Mouse (Mus musculus) liver, embryonic 12.5 days (tissue): ENCODE data around the gene Borcs6. TPM values are rescaled to one million over a fixed set of nuclear protein-coding genes. Genes with fewer than 3 reads are reported as not detected.

Source experiments
- ATAC-seq: fragments of 200-750 bp; cut with Nextera tagmentation; 2 replicates; pipeline ENCODE4 v1.8.0; 2017; ENCODE audit warnings: moderate number of reproducible peaks, mild to moderate bottlenecking, moderate library complexity
- H3K27ac ChIP-seq: fragments of 300-500 bp; sonication (generic); 2 replicates; pipeline ENCODE4 v1.5.1; 2016; ENCODE audit warnings: mild to moderate bottlenecking
- H3K27me3 ChIP-seq: fragments of 300-500 bp; sonication (generic); replicated peaks from 2 replicates; pipeline ENCODE4 v1.6.1; 2016; ENCODE audit warnings: mild to moderate bottlenecking, moderate library complexity
- H3K36me3 ChIP-seq: fragments of 300-500 bp; sonication (generic); 2 replicates; pipeline ENCODE4 v1.6.1; 2016; ENCODE audit warnings: mild to moderate bottlenecking, moderate library complexity
- H3K4me1 ChIP-seq: fragments of 300-500 bp; sonication (generic); 2 replicates; pipeline ENCODE4 v1.6.1; 2016
- H3K4me2 ChIP-seq: fragments of 300-500 bp; sonication (generic); 2 replicates; pipeline ENCODE4 v1.6.1; 2016; ENCODE audit warnings: mild to moderate bottlenecking, moderate library complexity
- H3K4me3 ChIP-seq: fragments of 300-500 bp; sonication (generic); 2 replicates; pipeline ENCODE4 v1.5.1; 2016; ENCODE audit warnings: mild to moderate bottlenecking, moderate library complexity
- H3K9ac ChIP-seq: fragments of 300-500 bp; sonication (generic); 2 replicates; pipeline ENCODE4 v1.6.1; 2016; ENCODE audit warnings: mild to moderate bottlenecking, moderate library complexity
- H3K9me3 ChIP-seq: fragments of 300-500 bp; sonication (generic); replicated peaks from 2 replicates; pipeline ENCODE4 v1.6.1; 2016; ENCODE audit warnings: mild to moderate bottlenecking, moderate library complexity
- WGBS: fragments of 180-500 bp; shearing (Covaris S2); methylation state at CpG from one replicate; pipeline ENCODE4 v1.1.7; 2016; ENCODE audit not compliant: insufficient replicate concordance; 5-methylcytosine and 5-hydroxymethylcytosine counted together
- polyA plus RNA-seq: library from polyadenylated mRNA; unstranded; fragments of >200 nt; fragmentation: Nextera tagmentation; extraction: Ambion mirVana; gene quantifications from 2 replicates; pipeline ENCODE4 v1.2.1, GENCODE M21; 2016

Gene Borcs6
- polyA plus RNA-seq, 1 experiment from 2014 or later, result 5.3 TPM

DNA sequence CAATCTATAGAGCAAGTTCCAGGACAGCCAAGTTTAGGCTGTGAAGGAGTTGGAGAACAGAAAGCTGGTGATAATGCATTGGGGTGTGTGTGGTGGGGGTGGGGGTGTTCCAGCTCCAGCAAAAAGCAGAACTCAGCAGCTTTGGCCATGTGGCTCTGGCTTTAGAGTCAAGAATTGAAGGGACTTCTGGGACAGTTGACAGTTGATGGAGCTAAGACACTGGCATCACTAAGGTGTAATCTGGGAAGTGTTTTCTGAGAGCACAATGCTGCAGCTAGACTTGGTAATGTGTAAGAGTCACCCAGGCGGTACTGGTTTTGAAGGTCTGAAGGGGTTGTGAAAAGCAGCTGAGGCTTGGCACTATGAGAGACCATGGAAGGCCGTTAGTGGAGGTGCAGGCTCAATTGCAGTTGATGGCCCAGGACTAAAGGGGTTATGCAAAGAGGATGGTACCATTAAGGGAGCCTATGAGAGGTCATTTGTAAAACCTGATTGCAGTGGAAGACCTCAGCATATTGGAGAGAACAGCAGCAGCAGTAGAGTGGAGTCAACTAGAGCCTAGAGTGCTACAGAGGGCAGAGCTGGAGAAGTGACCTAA, 6.6 kb upstream of the Borcs6 start:
- H3K9ac ChIP-seq, result no peak overlapping the region
- H3K9me3 ChIP-seq, result no peaks in the 10 kb centered on the region
- H3K27me3 ChIP-seq, result no peaks in the 10 kb centered on the region
- peaks cover 64% of the 10 kb centered on the region for H3K36me3 ChIP-seq
- ATAC-seq, result no peak
- H3K4me2 ChIP-seq, result no peak overlapping the region
- H3K4me1 ChIP-seq, result peaks cover 36% of the 10 kb centered on the region
- WGBS, result 85% methylated on average over 2 of the region's 2 CpGs
- no peak overlapping the region for H3K4me3 ChIP-seq
- H3K27ac ChIP-seq, result no peak overlapping the region

DNA sequence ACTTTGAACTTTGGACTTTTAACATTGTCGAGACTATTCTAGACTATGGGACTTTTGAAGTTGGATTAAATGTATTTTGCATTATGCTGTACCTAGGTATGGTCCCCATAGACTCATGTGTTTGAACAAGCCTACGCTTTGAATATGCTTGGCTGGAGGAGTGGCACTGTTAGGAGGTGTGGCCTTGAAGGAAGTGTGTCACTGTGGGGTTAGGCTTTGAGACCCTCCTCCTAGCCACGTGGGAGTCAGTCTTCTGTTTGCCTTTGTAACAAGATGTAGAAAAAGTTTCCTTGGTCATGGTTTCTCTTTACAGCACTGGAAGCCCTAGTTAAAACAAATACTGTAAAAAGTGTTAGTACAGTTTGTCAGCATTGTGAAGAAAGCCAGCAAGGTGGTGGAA, 5.7 kb upstream of the Borcs6 start:
- H3K27ac ChIP-seq, result no peak overlapping the region
- H3K36me3 ChIP-seq, result peaks cover 55% of the 10 kb centered on the region
- H3K4me3 ChIP-seq, result no peak overlapping the region
- no peak for ATAC-seq
- 64% methylated on average over 3 of the region's 3 CpGs for WGBS
- H3K27me3 ChIP-seq, result no peaks in the 10 kb centered on the region
- H3K9ac ChIP-seq, result no peak overlapping the region
- H3K4me2 ChIP-seq, result no peak overlapping the region
- H3K9me3 ChIP-seq, result no peaks in the 10 kb centered on the region
- H3K4me1 ChIP-seq, result peaks cover 36% of the 10 kb centered on the region

DNA sequence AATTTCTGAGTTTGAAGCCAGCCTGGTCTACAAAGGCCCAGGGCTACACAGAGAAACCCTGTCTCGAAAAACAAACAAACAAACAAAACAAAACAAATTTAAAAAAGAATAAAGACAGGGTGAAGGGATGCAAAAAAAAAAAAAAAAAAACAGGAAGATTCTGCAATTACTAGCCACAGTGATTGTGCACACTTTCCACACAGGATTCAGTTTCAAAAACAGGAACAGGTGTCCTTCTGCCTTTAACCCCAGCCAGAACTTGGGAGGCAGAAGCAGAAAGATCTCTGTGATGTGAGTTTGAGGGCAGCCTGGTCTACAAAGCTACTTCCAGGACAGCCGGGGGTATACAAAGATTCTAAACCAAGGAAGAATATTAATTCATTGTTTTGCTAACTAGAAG, 1.3 kb upstream of the Borcs6 start:
- ATAC-seq, result no peak

GRCm38 (mm10) chr11:69058729-69059356, 674 bp upstream of the Borcs6 start:
- peak; percentile 5 for ATAC-seq
- Histone ChIP-seq H3K4me2 (peak overlapping the region; percentile 91), H3K4me1 (peaks cover 34% of the 10 kb centered on the region), H3K9me3 (no peaks in the 10 kb centered on the region), H3K36me3 (peaks cover 7% of the 10 kb centered on the region; the same call in 1 of the 2 replicates), H3K27me3 (no peaks in the 10 kb centered on the region), H3K4me3 (peak overlapping the region; percentile 92), H3K27ac (peak overlapping the region; percentile 85), H3K9ac (peak overlapping the region; percentile 78)
- 3% methylated on average over 19 of the region's 19 CpGs for WGBS

More for the DNA sequence above, 1.3 kb upstream of the Borcs6 start:
- peak overlapping the region; percentile 92 for H3K4me3 ChIP-seq
- no peaks in the 10 kb centered on the region for H3K9me3 ChIP-seq
- H3K27me3 ChIP-seq, result no peaks in the 10 kb centered on the region
- peak overlapping the region; percentile 85 for H3K27ac ChIP-seq
- H3K36me3 ChIP-seq, result peaks cover 12% of the 10 kb centered on the region
- H3K4me1 ChIP-seq, result peaks cover 35% of the 10 kb centered on the region
- H3K4me2 ChIP-seq, result peak overlapping the region; percentile 91
- H3K9ac ChIP-seq, result peak overlapping the region; percentile 78
- WGBS, result 46% methylated on average over 2 of the region's 2 CpGs

GRCm38 (mm10) chr11:69059975-69060411, 476 bp downstream of the Borcs6 start:
- 0 out of 2 replicates have a peak, but pooled peaks have one; percentile 1 for ATAC-seq
- peaks cover 45% of the 10 kb centered on the region for H3K4me1 ChIP-seq
- no peaks in the 10 kb centered on the region for H3K9me3 ChIP-seq
- WGBS, result under 1% methylated on average over 49 of the region's 49 CpGs
- H3K27me3 ChIP-seq, result no peaks in the 10 kb centered on the region
- H3K27ac ChIP-seq, result peak overlapping the region; percentile 90
- H3K36me3 ChIP-seq, result 0 out of 2 replicates have a peak, but pooled peaks cover 2% of the 10 kb centered on the region
- H3K4me3 ChIP-seq, result peak overlapping the region; percentile 92
- peak overlapping the region; percentile 94 for H3K9ac ChIP-seq
- peak overlapping the region; percentile 91 for H3K4me2 ChIP-seq

GRCm38 (mm10) chr11:69060448-69061254, 1.1 kb downstream of the Borcs6 start:
- Histone ChIP-seq H3K4me1 (peaks cover 49% of the 10 kb centered on the region), H3K9me3 (no peaks in the 10 kb centered on the region), H3K27me3 (no peaks in the 10 kb centered on the region), H3K4me2 (peak overlapping the region; percentile 91), H3K36me3 (no peaks in the 10 kb centered on the region), H3K9ac (peak overlapping the region; percentile 94), H3K4me3 (peak overlapping the region; percentile 92), H3K27ac (peak overlapping the region; percentile 90)
- WGBS, result 2% methylated on average over 40 of the region's 40 CpGs
- no peak for ATAC-seq

- Histone ChIP-seq H3K27me3 (no peaks in the 10 kb centered on the region), H3K9ac (peak overlapping the region; percentile 94), H3K9me3 (no peaks in the 10 kb centered on the region), H3K4me3 (peak overlapping the region; percentile 92), H3K27ac (peak overlapping the region; percentile 90), H3K4me1 (peaks cover 56% of the 10 kb centered on the region), H3K4me2 (peak overlapping the region; percentile 91), H3K36me3 (no peaks in the 10 kb centered on the region)
- ATAC-seq, result no peak
- 24% methylated on average over 17 of the region's 17 CpGs for WGBS
Observed at GRCm38 (mm10) chr11:69061255-69061912, 1.9 kb downstream of the Borcs6 start.

- Histone ChIP-seq H3K36me3 (no peaks in the 10 kb centered on the region), H3K9ac (peak overlapping the region; percentile 63; the same call in 1 of the 2 replicates), H3K27me3 (no peaks in the 10 kb centered on the region), H3K4me2 (peak overlapping the region; percentile 91), H3K4me1 (peaks cover 64% of the 10 kb centered on the region), H3K27ac (peak overlapping the region; percentile 75), H3K9me3 (no peaks in the 10 kb centered on the region), H3K4me3 (peak overlapping the region; percentile 92)
- no peak for ATAC-seq
- under 1% methylated on average over 17 of the region's 17 CpGs for WGBS
Observed at GRCm38 (mm10) chr11:69062194-69062760, 2.8 kb downstream of the Borcs6 start.

DNA sequence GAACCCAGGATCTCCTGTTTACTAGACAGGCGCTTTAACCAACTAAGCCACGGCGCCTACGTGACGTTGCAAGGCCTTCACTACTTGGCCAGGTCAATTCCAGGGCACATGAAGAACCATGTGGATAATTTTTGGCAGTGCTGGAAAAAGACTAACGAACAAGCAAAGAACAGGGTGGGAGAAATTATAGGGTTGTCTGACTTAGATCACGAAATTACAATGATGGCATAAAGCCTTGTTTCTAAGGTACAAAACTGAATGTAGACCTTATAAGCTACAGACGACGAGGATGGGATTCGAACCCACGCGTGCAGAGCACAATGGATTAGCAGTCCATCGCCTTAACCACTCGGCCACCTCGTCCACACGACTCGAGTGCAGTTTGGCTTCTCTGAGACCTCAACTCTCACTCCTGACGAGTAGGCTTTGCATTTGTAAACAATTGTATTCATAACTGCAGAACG, 3.3 kb downstream of the Borcs6 start:
- Histone ChIP-seq H3K9ac (peak overlapping the region; percentile 71), H3K4me3 (peak overlapping the region; percentile 92), H3K27me3 (no peaks in the 10 kb centered on the region), H3K4me1 (peaks cover 67% of the 10 kb centered on the region), H3K9me3 (no peaks in the 10 kb centered on the region), H3K36me3 (no peaks in the 10 kb centered on the region), H3K27ac (peak overlapping the region; percentile 80), H3K4me2 (peak overlapping the region; percentile 91)
- ATAC-seq, result peak; percentile 68
- WGBS, result under 1% methylated on average over 19 of the region's 19 CpGs

- Histone ChIP-seq H3K4me3 (peak overlapping the region; percentile 92), H3K9ac (peak overlapping the region; percentile 84), H3K27ac (peak overlapping the region; percentile 81), H3K27me3 (no peaks in the 10 kb centered on the region), H3K36me3 (no peaks in the 10 kb centered on the region), H3K4me1 (peaks cover 60% of the 10 kb centered on the region), H3K9me3 (no peaks in the 10 kb centered on the region), H3K4me2 (peak overlapping the region; percentile 91)
- 1% methylated on average over 31 of the region's 31 CpGs for WGBS
- no peak for ATAC-seq
Observed at GRCm38 (mm10) chr11:69063413-69064201, 4.1 kb downstream of the Borcs6 start.
